Mouse (Mus musculus) fat pad, adult 2 months (tissue): ENCODE measurements around the gene Sfxn3.
A peak's percentile ranks its signal among the peaks of the same experiment; 100 is the strongest.

ENCODE experiments used
- DNase-seq: peaks from one replicate; pipeline ENCODE4 v3.0.0-alpha.2; 2011; ENCODE audit warnings: low read depth, low spot score; ENCODE audit errors: extremely low read depth

Sfxn3 gene

GRCm38 (mm10) chr19:45047417-45047934 lies at the start of gene Sfxn3:
Sfxn3 (plus strand) TSS chr19:45047503.
- DNase-seq = no peak

- no peak for DNase-seq
Measured at GRCm38 (mm10) chr19:44997786-44998185, 49.5 kb upstream of the Sfxn3 start.

DNA sequence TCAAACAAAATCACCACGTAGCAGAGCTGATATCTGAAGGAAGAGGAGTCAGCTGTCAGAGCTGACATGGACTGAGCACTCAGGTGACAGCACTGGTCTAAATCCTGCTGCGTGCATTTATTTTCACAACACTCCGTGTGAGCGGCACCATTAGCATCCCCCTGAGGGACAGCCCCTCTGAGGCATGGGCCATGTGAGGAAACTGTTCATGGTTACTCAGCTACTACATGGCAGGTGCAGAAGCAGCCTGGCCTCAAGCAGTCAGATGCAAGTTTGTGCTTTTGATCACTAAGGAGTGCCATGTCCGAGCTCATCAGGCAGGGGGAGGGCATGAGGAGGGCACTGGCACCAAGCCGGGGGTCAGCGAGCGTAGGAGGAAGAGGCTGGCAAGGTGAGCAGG lies 47.7 kb upstream of the Sfxn3 start:
- no peak for DNase-seq

- no peak for DNase-seq
Measured at GRCm38 (mm10) chr19:45002301-45002700, 45.0 kb upstream of the Sfxn3 start.

- DNase-seq = no peak
Measured at GRCm38 (mm10) chr19:45003740-45004516, 43.4 kb upstream of the Sfxn3 start.

- DNase-seq = no peak
Measured at GRCm38 (mm10) chr19:45005444-45005843, 41.9 kb upstream of the Sfxn3 start, which contains the start of gene Twnk. Twnk (plus strand) TSS chr19:45005663.

DNA sequence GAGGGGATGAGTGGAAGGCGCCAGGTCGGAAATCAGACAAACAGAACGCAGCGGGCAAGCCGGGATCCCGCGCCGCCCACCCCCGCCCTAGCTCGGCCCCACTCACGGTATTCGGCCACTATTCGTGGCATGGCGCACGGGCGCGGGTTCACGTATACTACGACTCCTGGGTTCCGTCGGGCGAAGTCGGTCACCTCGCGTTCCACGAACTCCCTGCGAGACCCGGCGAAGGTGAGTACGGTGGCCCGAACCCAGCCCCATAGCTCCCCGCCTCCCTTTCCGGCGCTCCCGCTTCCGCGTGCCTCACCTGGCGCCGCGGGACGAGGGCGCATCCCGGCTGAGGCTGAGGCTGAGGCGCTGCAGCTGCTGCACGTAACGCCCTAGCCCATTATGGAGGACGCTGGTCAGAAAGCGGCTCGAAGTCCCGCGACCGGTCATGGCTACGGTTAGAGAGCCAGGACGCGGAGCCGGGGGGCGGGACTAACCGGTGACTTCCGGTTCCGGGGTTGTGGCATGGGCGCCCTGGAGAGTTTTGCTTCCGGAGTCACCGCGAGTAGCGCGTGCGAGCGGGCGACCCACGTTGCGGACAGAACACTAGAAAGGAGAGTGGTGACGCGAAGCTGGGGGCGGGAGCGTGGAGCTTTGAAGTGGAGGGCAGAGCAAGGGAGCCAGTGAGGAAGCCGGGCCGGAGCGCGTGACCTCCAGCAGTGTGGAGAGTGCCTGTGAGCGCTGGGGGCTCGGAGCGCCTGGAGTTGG lies 41.2 kb upstream of the Sfxn3 start, which contains the start of gene Mrpl43:
Mrpl43 (minus strand) TSS at position 486 of the 756 bp plus-strand sequence.
- no peak for DNase-seq

DNA sequence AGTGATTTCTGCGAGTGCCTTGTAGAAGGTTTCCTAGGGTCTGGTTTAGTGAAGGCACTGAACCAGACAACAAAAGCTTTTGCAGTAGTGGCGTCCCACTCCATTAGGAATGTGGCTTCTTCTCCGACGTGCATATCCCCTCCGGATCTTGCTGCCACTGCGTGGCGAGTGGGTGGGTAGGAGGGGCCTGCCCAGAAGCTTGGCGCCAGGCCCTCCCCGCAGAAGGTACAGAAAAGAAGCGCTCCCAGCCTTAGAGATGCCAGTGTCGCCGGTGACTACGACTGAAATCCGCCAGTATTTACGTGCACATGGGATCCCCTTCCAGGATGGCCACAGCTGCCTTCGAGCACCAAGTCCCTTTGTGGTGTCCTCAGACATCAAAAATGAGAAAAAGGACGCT lies 40.3 kb upstream of the Sfxn3 start:
- DNase-seq = no peak

DNA sequence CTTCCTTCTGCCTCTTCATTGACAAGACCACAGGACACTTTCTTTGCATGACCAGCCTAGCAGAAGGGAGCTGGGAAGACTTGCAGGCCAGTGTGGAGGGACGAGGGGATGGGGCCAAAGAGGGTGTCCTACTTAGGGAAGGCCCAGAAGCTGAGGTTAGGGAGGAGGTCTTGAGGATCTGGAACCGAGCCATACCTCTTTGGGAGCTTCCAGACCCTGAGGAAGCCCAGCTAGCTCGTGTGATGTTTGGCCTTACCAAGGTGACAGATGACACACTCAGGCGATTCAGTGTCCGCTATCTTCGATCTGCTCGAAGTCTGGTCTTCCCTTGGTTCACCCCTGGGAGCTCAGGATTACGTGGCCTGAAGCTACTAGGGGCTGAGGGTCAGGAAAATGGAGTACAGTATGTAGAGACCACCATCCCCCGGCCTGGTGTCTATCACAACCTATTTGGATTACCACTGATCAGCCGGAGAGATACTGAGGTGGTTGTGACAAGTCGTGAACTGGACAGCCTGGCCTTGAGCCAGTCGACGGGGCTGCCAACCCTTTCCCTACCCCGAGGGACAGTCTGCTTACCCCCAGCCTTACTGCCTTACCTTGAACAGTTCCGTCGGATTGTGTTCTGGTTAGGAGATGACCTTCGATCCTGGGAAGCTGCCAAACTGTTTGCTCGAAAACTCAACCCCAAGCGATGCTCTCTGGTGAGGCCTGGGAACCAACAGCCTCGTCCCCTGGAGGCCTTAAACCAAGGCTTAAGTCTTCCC lies 39.7 kb upstream of the Sfxn3 start:
- DNase-seq = no peak

DNA sequence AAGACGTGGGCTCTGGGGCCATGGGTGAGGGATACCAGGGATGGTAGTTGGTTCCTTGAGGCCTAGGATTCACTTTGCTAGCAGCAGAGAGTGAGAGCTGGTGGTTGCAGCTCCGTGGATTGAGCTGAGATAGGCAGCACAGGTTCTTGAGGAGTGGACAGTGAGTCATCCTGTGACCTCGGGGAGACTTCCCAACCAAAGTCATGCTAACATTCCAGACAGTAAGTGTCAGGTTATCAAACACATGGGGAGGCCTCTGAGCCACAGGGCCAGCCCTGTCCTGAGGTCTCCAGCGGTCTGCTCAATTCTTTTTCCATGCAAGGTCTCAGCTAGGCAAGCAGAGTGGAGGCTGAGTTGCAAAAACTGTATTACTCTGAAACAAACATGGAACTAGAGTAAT lies 36.7 kb upstream of the Sfxn3 start:
- no peak for DNase-seq

DNA sequence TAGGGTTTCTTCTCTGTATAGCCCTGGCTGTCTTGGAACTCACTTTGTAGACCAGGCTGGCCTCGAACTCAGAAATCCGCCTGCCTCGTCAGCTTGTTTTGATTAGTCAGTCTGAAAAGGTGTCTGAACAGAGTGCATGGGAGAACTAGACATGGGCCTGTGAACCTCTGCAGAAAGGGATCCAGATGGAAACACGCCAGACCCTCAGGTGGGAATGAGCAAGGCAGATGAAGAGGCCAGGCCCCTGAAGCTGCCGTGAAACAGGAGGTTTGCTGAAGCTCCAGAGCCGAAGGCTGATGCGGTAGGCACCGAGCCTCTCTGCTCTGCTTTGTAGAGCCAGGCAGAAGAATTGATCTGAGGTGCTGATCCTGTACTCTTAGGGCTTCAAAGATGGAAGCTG lies 35.1 kb upstream of the Sfxn3 start:
- DNase-seq = no peak

DNA sequence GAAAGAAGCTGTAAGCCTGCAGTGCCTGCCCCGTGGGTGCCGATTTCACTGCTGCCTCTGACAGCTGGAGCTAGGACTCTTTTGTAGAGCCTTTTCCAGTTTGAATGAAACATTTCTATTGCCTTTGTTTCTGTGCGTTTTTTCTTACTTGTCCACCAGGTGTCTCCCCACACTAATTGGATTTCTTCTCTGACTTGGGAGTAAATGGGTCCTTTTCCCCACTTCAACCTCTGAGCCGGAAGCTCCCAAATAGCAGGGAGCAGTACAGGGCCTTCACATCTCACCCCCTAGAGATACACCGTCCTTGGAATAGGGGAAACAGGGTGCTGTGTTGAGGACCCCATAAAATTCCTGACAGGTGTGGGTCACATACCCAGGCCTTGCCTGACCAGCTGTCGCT lies 34.7 kb upstream of the Sfxn3 start:
- DNase-seq = no peak

DNA sequence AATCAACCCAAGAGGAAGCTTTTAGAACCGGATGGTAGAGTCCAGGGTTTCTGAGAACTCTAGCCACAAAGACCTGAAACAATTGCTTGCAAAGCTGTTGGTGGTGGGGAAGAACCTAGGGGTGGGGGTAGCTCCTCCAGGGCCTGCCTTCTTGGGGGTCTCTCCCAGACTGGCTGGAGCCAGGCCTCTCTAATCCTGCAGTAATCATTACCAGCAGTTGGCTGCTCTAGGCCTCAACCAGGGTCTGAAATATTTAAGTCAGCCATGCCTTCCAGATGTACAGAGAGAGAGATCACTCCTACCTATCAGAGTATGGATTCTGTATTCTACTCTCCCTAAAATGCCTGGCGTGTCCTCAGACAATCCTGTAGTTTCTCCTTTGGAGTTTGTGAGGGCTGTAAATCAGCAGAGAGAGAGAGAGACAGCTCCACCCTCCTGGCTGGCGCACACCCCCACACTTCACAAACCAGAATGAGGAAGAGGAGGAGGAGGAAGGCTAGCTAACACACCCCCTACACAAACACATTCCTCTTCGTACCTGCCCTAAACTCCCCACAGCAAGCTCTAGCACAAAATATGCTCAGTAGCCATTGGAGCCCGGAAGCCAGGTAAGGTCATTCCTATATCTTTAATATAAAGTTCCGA lies 33.6 kb upstream of the Sfxn3 start:
- DNase-seq = no peak

GRCm38 (mm10) chr19:45014335-45014971 lies 32.9 kb upstream of the Sfxn3 start, which contains the start of gene Lzts2:
Lzts2 (plus strand) TSS chr19:45014414.
- DNase-seq = peak; percentile 58

- DNase-seq = no peak
Measured at GRCm38 (mm10) chr19:45014981-45015402, 32.3 kb upstream of the Sfxn3 start.

DNA sequence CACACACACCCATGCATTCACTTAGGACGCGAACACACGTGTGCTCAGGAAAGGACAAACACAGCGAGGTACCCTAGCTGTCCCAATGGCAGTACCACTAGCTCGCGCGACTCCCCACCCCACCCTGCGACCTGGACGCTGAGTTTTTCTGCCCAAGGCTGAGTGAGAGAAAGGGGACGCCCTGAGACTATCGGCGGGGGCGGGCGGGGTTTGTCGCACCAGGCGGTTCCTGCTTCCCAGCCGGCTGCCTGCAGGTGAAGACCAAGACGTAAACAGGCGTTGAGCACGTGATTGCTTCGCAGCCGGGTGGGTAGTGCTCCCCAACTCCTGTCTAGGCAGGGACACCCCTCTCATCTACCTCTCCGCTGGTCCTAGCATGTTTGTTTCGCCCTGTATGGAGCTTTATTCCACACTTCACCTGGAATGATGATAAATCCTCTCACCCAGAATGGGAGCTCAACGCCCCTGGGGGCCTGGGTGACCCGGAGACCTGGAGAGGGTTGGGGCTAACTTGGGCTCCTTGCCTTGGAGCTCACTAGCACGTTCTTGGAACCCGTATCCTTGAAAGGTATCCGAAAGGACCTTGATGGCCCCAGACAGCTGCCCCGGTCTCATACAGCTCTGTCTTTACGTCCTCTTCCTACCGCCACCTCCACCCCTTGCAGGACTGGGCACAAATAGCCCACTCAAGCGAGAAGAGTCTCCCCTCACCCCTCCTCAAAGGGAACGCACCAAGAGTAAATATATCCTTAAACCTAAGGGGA lies 31.6 kb upstream of the Sfxn3 start:
- DNase-seq = no peak

- no peak for DNase-seq
Measured at GRCm38 (mm10) chr19:45016341-45017215, 30.7 kb upstream of the Sfxn3 start.

DNA sequence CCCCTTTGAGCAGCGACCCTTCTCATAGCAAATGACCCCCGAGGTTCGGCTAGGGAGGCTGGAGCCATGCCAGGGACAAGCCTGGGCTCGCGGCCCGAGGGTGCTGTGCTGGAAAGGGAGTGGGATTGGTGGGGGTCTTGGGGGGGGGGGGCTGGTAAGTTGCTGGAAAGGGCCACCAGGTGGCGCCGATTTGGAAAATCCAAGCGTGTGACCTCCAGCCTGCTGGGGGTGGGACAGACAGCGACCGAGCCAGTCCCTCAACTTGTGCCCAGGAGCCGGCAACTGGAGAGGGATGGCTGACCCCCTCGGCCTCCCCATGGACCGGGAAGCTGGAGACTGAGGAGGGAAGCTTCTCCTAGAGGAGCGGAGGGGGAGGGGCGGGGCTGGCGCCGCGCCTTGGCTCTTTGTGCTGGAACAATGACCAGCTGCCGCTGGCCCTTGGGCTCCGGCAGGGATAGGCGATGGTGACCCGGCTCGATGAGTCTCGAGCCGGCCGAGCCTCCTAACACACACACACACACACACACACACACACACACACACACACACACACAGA lies 30.0 kb upstream of the Sfxn3 start:
- no peak for DNase-seq
